Mouse (Mus musculus) thymus, adult 2 months (tissue): ENCODE results near the gene Tmprss9.

ENCODE experiments used
- CTCF ChIP-seq: fragments of 200-500 bp; IDR thresholded peaks from 2 replicates; pipeline ENCODE4 v1.5.1; 2012; ENCODE audit warnings: mild to moderate bottlenecking, control low read depth, low read length, moderate library complexity, borderline replicate concordance; ENCODE audit not compliant: control insufficient read depth, poor library complexity, insufficient read depth; ENCODE audit errors: extremely low read depth
- POLR2A ChIP-seq: fragments of 200-500 bp; IDR thresholded peaks from 2 replicates; pipeline ENCODE4 v1.6.1; 2012; ENCODE audit warnings: mild to moderate bottlenecking, low read length, control low read depth, moderate library complexity; ENCODE audit not compliant: control insufficient read depth, poor library complexity, insufficient read depth; ENCODE audit errors: extremely low read depth

- TF ChIP-seq CTCF (no peak), POLR2A (no peak)
These were observed 29.3 kb upstream of the Tmprss9 start for GRCm38 (mm10) chr10:80842334-80842733.
